Mouse (Mus musculus) kidney, adult 11 months (tissue): ENCODE data around the gene Tnfsf12.

Source experiments
- DNase-seq: peaks from one replicate; pipeline ENCODE4 v3.0.0; 2022

Tnfsf12 gene

GRCm38 (mm10) chr11:69645860-69646259 lies 49.8 kb downstream of the Tnfsf12 start:
- no peak for DNase-seq
